Mouse (Mus musculus): ENCODE measurements around the gene Snapc2. TPM values are rescaled to one million over a fixed set of nuclear protein-coding genes. Genes with fewer than 3 reads are reported as not detected.

Gene Snapc2
- polyA plus RNA-seq, 1 experiment from 2014 or later, result 59.8 TPM

GRCm38 (mm10) chr8:4227919-4228318 is 25.0 kb upstream of the Snapc2 start:
- H3K4me1 ChIP-seq (ENCODE audit: control insufficient read depth, insufficient read depth, low read length), result no peaks in the 10 kb centered on the region
- no peak for DNase-seq (ENCODE audit: low spot score)
- no peak overlapping the region for H3K9ac ChIP-seq (replicated peaks; ENCODE audit: low read length)
- H3K4me2 ChIP-seq (ENCODE audit: low read depth, low read length), result no peak overlapping the region
- no peaks in the 10 kb centered on the region for H3K9me3 ChIP-seq (replicated peaks; ENCODE audit: control insufficient read depth, low read length)
- H3K4me3 ChIP-seq (ENCODE audit: low read depth, low read length), result no peak overlapping the region
- no peak overlapping the region for H3K27ac ChIP-seq (replicated peaks; ENCODE audit: low read depth, low read length)
- WGBS, result 91% methylated on average over 4 of the region's 4 CpGs
- H3K36me3 ChIP-seq (replicated peaks; ENCODE audit: control insufficient read depth, insufficient read depth, low read depth, low read length), result no peaks in the 10 kb centered on the region
- peaks cover 3% of the 10 kb centered on the region; the same call in 1 of the 2 replicates for H3K27me3 ChIP-seq (ENCODE audit: control insufficient read depth, insufficient read depth, low read length)
- no peak for ATAC-seq (replicated peaks; ENCODE audit: insufficient number of reproducible peaks, low FRiP score, low TSS enrichment, low read depth)

GRCm38 (mm10) chr8:4229784-4230183 is 23.1 kb upstream of the Snapc2 start:
- ATAC-seq (replicated peaks; ENCODE audit: insufficient number of reproducible peaks, low FRiP score, low TSS enrichment, low read depth), result no peak
- no peaks in the 10 kb centered on the region for H3K9me3 ChIP-seq (replicated peaks; ENCODE audit: control insufficient read depth, low read length)
- WGBS, result 78% methylated on average over 5 of the region's 5 CpGs
- peaks cover 3% of the 10 kb centered on the region; the same call in 1 of the 2 replicates for H3K27me3 ChIP-seq (ENCODE audit: control insufficient read depth, insufficient read depth, low read length)
- DNase-seq (ENCODE audit: low spot score), result no peak
- H3K4me2 ChIP-seq (ENCODE audit: low read depth, low read length), result no peak overlapping the region
- no peak overlapping the region for H3K27ac ChIP-seq (replicated peaks; ENCODE audit: low read depth, low read length)
- no peaks in the 10 kb centered on the region for H3K4me1 ChIP-seq (ENCODE audit: control insufficient read depth, insufficient read depth, low read length)
- H3K9ac ChIP-seq (replicated peaks; ENCODE audit: low read length), result no peak overlapping the region
- no peak overlapping the region for H3K4me3 ChIP-seq (ENCODE audit: low read depth, low read length)
- H3K36me3 ChIP-seq (replicated peaks; ENCODE audit: control insufficient read depth, insufficient read depth, low read depth, low read length), result no peaks in the 10 kb centered on the region

- H3K9me3 ChIP-seq (replicated peaks; ENCODE audit: control insufficient read depth, low read length), result no peaks in the 10 kb centered on the region
- H3K4me2 ChIP-seq (ENCODE audit: low read depth, low read length), result no peak overlapping the region
- H3K27me3 ChIP-seq (ENCODE audit: control insufficient read depth, insufficient read depth, low read length), result peaks cover 3% of the 10 kb centered on the region; the same call in 1 of the 2 replicates
- H3K9ac ChIP-seq (replicated peaks; ENCODE audit: low read length), result no peak overlapping the region
- no peaks in the 10 kb centered on the region for H3K36me3 ChIP-seq (replicated peaks; ENCODE audit: control insufficient read depth, insufficient read depth, low read depth, low read length)
- DNase-seq (ENCODE audit: low spot score), result no peak
- H3K4me1 ChIP-seq (ENCODE audit: control insufficient read depth, insufficient read depth, low read length), result no peaks in the 10 kb centered on the region
- no peak for ATAC-seq (replicated peaks; ENCODE audit: insufficient number of reproducible peaks, low FRiP score, low TSS enrichment, low read depth)
- 57% methylated on average over 10 of the region's 10 CpGs for WGBS
- no peak overlapping the region for H3K4me3 ChIP-seq (ENCODE audit: low read depth, low read length)
- no peak overlapping the region for H3K27ac ChIP-seq (replicated peaks; ENCODE audit: low read depth, low read length)
Observed at GRCm38 (mm10) chr8:4230612-4231351, 22.1 kb upstream of the Snapc2 start.

GRCm38 (mm10) chr8:4237814-4238433 is 15.0 kb upstream of the Snapc2 start:
- Histone ChIP-seq H3K9me3 (replicated peaks; ENCODE audit: control insufficient read depth, low read length) (no peaks in the 10 kb centered on the region), H3K27ac (replicated peaks; ENCODE audit: low read depth, low read length) (peak overlapping the region; percentile 92), H3K9ac (replicated peaks; ENCODE audit: low read length) (peak overlapping the region; percentile 82), H3K4me1 (ENCODE audit: control insufficient read depth, insufficient read depth, low read length) (0 out of 2 replicates have a peak, but pooled peaks cover 3% of the 10 kb centered on the region), H3K27me3 (ENCODE audit: control insufficient read depth, insufficient read depth, low read length) (no peaks in the 10 kb centered on the region), H3K4me3 (ENCODE audit: low read depth, low read length) (peak overlapping the region; percentile 57), H3K4me2 (ENCODE audit: low read depth, low read length) (peak overlapping the region; percentile 68), H3K36me3 (replicated peaks; ENCODE audit: control insufficient read depth, insufficient read depth, low read depth, low read length) (peaks cover under 1% of the 10 kb centered on the region)
- ATAC-seq (replicated peaks; ENCODE audit: insufficient number of reproducible peaks, low FRiP score, low TSS enrichment, low read depth), result no peak; the same call in 1 of the 2 replicates
- DNase-seq (ENCODE audit: low spot score), result no peak
- 20% methylated on average over 15 of the region's 15 CpGs for WGBS

- ATAC-seq (replicated peaks; ENCODE audit: insufficient number of reproducible peaks, low FRiP score, low TSS enrichment, low read depth) (peak; percentile 94), DNase-seq (ENCODE audit: low spot score) (peak; percentile 100)
- H3K36me3 ChIP-seq (replicated peaks; ENCODE audit: control insufficient read depth, insufficient read depth, low read depth, low read length), result peaks cover 4% of the 10 kb centered on the region
- peak within 1 kb of the TSS; percentile 92 for H3K27ac ChIP-seq (replicated peaks; ENCODE audit: low read depth, low read length)
- H3K9me3 ChIP-seq (replicated peaks; ENCODE audit: control insufficient read depth, low read length), result no peaks in the 10 kb centered on the region
- H3K4me2 ChIP-seq (ENCODE audit: low read depth, low read length), result peak within 1 kb of the TSS; percentile 68
- 0 out of 2 replicates have a peak, but pooled peaks cover 3% of the 10 kb centered on the region for H3K4me1 ChIP-seq (ENCODE audit: control insufficient read depth, insufficient read depth, low read length)
- under 1% methylated on average over 71 of the region's 71 CpGs for WGBS
- no peaks in the 10 kb centered on the region for H3K27me3 ChIP-seq (ENCODE audit: control insufficient read depth, insufficient read depth, low read length)
- peak within 1 kb of the TSS; percentile 82 for H3K9ac ChIP-seq (replicated peaks; ENCODE audit: low read length)
- H3K4me3 ChIP-seq (ENCODE audit: low read depth, low read length), result peak within 1 kb of the TSS; percentile 57
Observed at GRCm38 (mm10) chr8:4238434-4239192, 14.3 kb upstream of the Snapc2 start, which contains the start of the genes Map2k7 and Gm49320. Map2k7 (plus strand) TSS chr8:4238740. Gm49320 (plus strand) TSS chr8:4238865.

GRCm38 (mm10) chr8:4239193-4239890 is 13.5 kb upstream of the Snapc2 start:
- ATAC-seq (replicated peaks; ENCODE audit: insufficient number of reproducible peaks, low FRiP score, low TSS enrichment, low read depth), result peak; percentile 21; the same call in 1 of the 2 replicates

GRCm38 (mm10) chr8:4245061-4245460 is 7.8 kb upstream of the Snapc2 start:
- Histone ChIP-seq H3K27me3 (ENCODE audit: control insufficient read depth, insufficient read depth, low read length) (no peaks in the 10 kb centered on the region), H3K9me3 (replicated peaks; ENCODE audit: control insufficient read depth, low read length) (no peaks in the 10 kb centered on the region), H3K4me3 (ENCODE audit: low read depth, low read length) (no peak overlapping the region), H3K36me3 (replicated peaks; ENCODE audit: control insufficient read depth, insufficient read depth, low read depth, low read length) (peaks cover 8% of the 10 kb centered on the region), H3K27ac (replicated peaks; ENCODE audit: low read depth, low read length) (no peak overlapping the region), H3K9ac (replicated peaks; ENCODE audit: low read length) (no peak overlapping the region), H3K4me2 (ENCODE audit: low read depth, low read length) (no peak overlapping the region), H3K4me1 (ENCODE audit: control insufficient read depth, insufficient read depth, low read length) (peaks cover 12% of the 10 kb centered on the region)
- DNase-seq (ENCODE audit: low spot score) (no peak), ATAC-seq (replicated peaks; ENCODE audit: insufficient number of reproducible peaks, low FRiP score, low TSS enrichment, low read depth) (no peak)
- 96% methylated on average over 5 of the region's 5 CpGs for WGBS

More at GRCm38 (mm10) chr8:4239193-4239890, 13.5 kb upstream of the Snapc2 start:
- Histone ChIP-seq H3K27me3 (ENCODE audit: control insufficient read depth, insufficient read depth, low read length) (no peaks in the 10 kb centered on the region), H3K9me3 (replicated peaks; ENCODE audit: control insufficient read depth, low read length) (no peaks in the 10 kb centered on the region), H3K27ac (replicated peaks; ENCODE audit: low read depth, low read length) (peak overlapping the region; percentile 71; the same call in 1 of the 2 replicates), H3K9ac (replicated peaks; ENCODE audit: low read length) (peak overlapping the region; percentile 82), H3K4me1 (ENCODE audit: control insufficient read depth, insufficient read depth, low read length) (0 out of 2 replicates have a peak, but pooled peaks cover 3% of the 10 kb centered on the region), H3K4me2 (ENCODE audit: low read depth, low read length) (peak overlapping the region; percentile 68), H3K4me3 (ENCODE audit: low read depth, low read length) (peak overlapping the region; percentile 57), H3K36me3 (replicated peaks; ENCODE audit: control insufficient read depth, insufficient read depth, low read depth, low read length) (peaks cover 4% of the 10 kb centered on the region)
- no peak for DNase-seq (ENCODE audit: low spot score)
- WGBS, result 15% methylated on average over 19 of the region's 19 CpGs

Data from embryonic facial prominence, embryonic 11.5 days (tissue).